Mouse (Mus musculus) G1E (cell line): ENCODE data around the gene Hoxb3.

Experiments
- CTCF ChIP-seq: IDR thresholded peaks from 2 replicates; pipeline ENCODE4 v1.5.1; 2012; ENCODE audit warnings: low read depth, low read length, inconsistent platforms, mixed read lengths
- GATA1 ChIP-seq: IDR thresholded peaks from 2 replicates; pipeline ENCODE4 v1.6.1; 2012; ENCODE audit warnings: borderline replicate concordance, low read length, inconsistent platforms, mixed read lengths
- GATA2 ChIP-seq: IDR thresholded peaks from 2 replicates; pipeline ENCODE4 v1.6.1; 2012; ENCODE audit warnings: low read depth, low read length, inconsistent platforms, borderline replicate concordance
- POLR2AphosphoS5 ChIP-seq: IDR thresholded peaks from 2 replicates; pipeline ENCODE4 v1.6.1; 2012; ENCODE audit warnings: low read depth, low read length, inconsistent platforms; ENCODE audit not compliant: insufficient replicate concordance
- TAL1 ChIP-seq: conservative IDR thresholded peaks from 2 replicates; pipeline ENCODE4 v1.6.1; 2012; ENCODE audit warnings: low read depth, low read length, inconsistent platforms, mixed read lengths

GRCm38 (mm10) chr11:96317608-96318367 lies 5.3 kb upstream of the Hoxb3 start, which contains the start of gene Hoxb4:
- TF ChIP-seq CTCF (no peak), GATA1 (no peak), TAL1 (no peak), GATA2 (no peak), POLR2AphosphoS5 (no peak)
